Mouse (Mus musculus) C2C12 (cell line): Measurements from ENCODE around the gene Slc50a1.

Experiments
- CEBPB ChIP-seq: IDR thresholded peaks from one replicate; pipeline ENCODE4 v1.6.1; 2011; ENCODE audit warnings: low read depth, mild to moderate bottlenecking, control low read depth, moderate library complexity
- CTCF ChIP-seq: IDR thresholded peaks from one replicate; pipeline ENCODE4 v1.5.1; 2011; ENCODE audit not compliant: control insufficient read depth, insufficient read depth, insufficient read length
- MAX ChIP-seq: IDR thresholded peaks from one replicate; pipeline ENCODE4 v1.6.1; 2011; ENCODE audit warnings: mild to moderate bottlenecking, control low read depth
- MYOD1 ChIP-seq: IDR thresholded peaks from one replicate; pipeline ENCODE4 v1.6.1; 2011; ENCODE audit warnings: low read depth; ENCODE audit not compliant: control insufficient read depth, insufficient read length
- MYOG ChIP-seq: IDR thresholded peaks from one replicate; pipeline ENCODE4 v1.6.1; 2011; ENCODE audit not compliant: control insufficient read depth, insufficient read length; ENCODE audit errors: extremely low read depth
- USF1 ChIP-seq: IDR thresholded peaks from one replicate; pipeline ENCODE4 v1.6.1; 2011; ENCODE audit warnings: low read depth, mild to moderate bottlenecking, control low read depth, moderate library complexity

- TF ChIP-seq CTCF (peak; percentile 95), MYOD1 (no peak), CEBPB (no peak), USF1 (no peak), MAX (no peak), MYOG (no peak)
Observed at GRCm38 (mm10) chr3:89315195-89315929, 45.0 kb upstream of the Slc50a1 start.
